Mouse (Mus musculus) liver, adult 2 months (tissue): ENCODE data around the gene Edn1. TPM values are rescaled to one million over a fixed set of nuclear protein-coding genes. Genes with fewer than 3 reads are reported as not detected.
A peak's percentile ranks its signal among the peaks of the same experiment; 100 is the strongest.

ENCODE experiments used
- DNase-seq: peaks from one replicate; pipeline ENCODE4 v3.0.0-alpha.2; 2011; ENCODE audit warnings: low read depth, low spot score; ENCODE audit errors: extremely low read depth
- H3K27ac ChIP-seq: fragments of 200-500 bp; replicated peaks from 2 replicates; pipeline ENCODE4 v1.5.1; 2012; ENCODE audit warnings: low read depth, mild to moderate bottlenecking, control low read depth, inconsistent platforms, low read length; ENCODE audit not compliant: insufficient read depth
- H3K27me3 ChIP-seq: fragments of 200-500 bp; 2 replicates; pipeline ENCODE4 v1.6.1; 2012; ENCODE audit warnings: mild to moderate bottlenecking, moderate library complexity, low read length, inconsistent platforms; ENCODE audit not compliant: control insufficient read depth, insufficient read depth
- H3K36me3 ChIP-seq: fragments of 200-500 bp; 2 replicates; pipeline ENCODE4 v1.6.1; 2012; ENCODE audit warnings: low read length, inconsistent platforms; ENCODE audit not compliant: control insufficient read depth, insufficient read depth
- H3K4me1 ChIP-seq: fragments of 200-500 bp; 2 replicates; pipeline ENCODE4 v1.6.1; 2011; ENCODE audit warnings: low read length; ENCODE audit not compliant: control insufficient read depth, insufficient read depth
- H3K4me3 ChIP-seq: fragments of 200-500 bp; 2 replicates; pipeline ENCODE4 v1.5.1; 2011; ENCODE audit warnings: low read depth, mild to moderate bottlenecking, control low read depth, low read length, moderate library complexity; ENCODE audit not compliant: insufficient read depth
- H3K79me2 ChIP-seq: fragments of 200-500 bp; 2 replicates; pipeline ENCODE4 v1.6.1; 2012; ENCODE audit warnings: inconsistent platforms, mild to moderate bottlenecking, low read length, moderate library complexity; ENCODE audit not compliant: control insufficient read depth, insufficient read depth
- H3K9ac ChIP-seq: fragments of 200-500 bp; 2 replicates; pipeline ENCODE4 v1.6.1; 2012; ENCODE audit warnings: low read depth, mild to moderate bottlenecking, control low read depth, inconsistent platforms, low read length
- CTCF ChIP-seq: fragments of 200-500 bp; IDR thresholded peaks from 2 replicates; pipeline ENCODE4 v1.5.1; 2011; ENCODE audit warnings: low read depth, low read length, control low read depth
- POLR2A ChIP-seq: fragments of 200-500 bp; IDR thresholded peaks from 2 replicates; pipeline ENCODE4 v1.6.1; 2011; ENCODE audit warnings: low read length, control low read depth; ENCODE audit not compliant: insufficient read depth; ENCODE audit errors: extremely low read depth
- WGBS: fragments of 180-500 bp; shearing (Covaris S2); methylation state at CpG from one replicate; pipeline ENCODE4 v1.1.7; 2018; 5-methylcytosine and 5-hydroxymethylcytosine counted together
- polyA plus RNA-seq: library from polyadenylated mRNA; depleted of rRNA; stranded (reverse); fragments of >200 nt; gene quantifications from 2 replicates; pipeline ENCODE4 v1.2.3, GENCODE M21; 2012
- total RNA-seq: library from RNA; depleted of rRNA; stranded (reverse); fragments of >200 nt; gene quantifications from 2 replicates; pipeline ENCODE4 v1.2.3, GENCODE M21; 2014

The Edn1 gene
- total and polyA plus RNA-seq, 2 experiments: 0.18 to 0.32 TPM

- no peak overlapping the region for H3K4me3 ChIP-seq
- no peak for TF ChIP-seq CTCF
- no peak for TF ChIP-seq POLR2A
- no peak overlapping the region for H3K9ac ChIP-seq
- peaks cover 5% of the 10 kb centered on the region for H3K4me1 ChIP-seq
- no peaks in the 10 kb centered on the region for H3K79me2 ChIP-seq
- no peaks in the 10 kb centered on the region for H3K27me3 ChIP-seq
- no peak for DNase-seq
- no peaks in the 10 kb centered on the region for H3K36me3 ChIP-seq
- no peak overlapping the region; the same call in 1 of the 2 replicates for H3K27ac ChIP-seq
Measured at GRCm38 (mm10) chr13:42298766-42299165, 2.5 kb upstream of the Edn1 start.

GRCm38 (mm10) chr13:42300567-42300966 lies 709 bp upstream of the Edn1 start:
- 12% methylated on average over 11 of the region's 11 CpGs for WGBS
- TF ChIP-seq POLR2A: no peak
- TF ChIP-seq CTCF: peak; percentile 80
- H3K4me1 ChIP-seq: peaks cover 5% of the 10 kb centered on the region
- H3K4me3 ChIP-seq: no peak overlapping the region
- no peaks in the 10 kb centered on the region for H3K79me2 ChIP-seq
- H3K36me3 ChIP-seq: no peaks in the 10 kb centered on the region
- H3K9ac ChIP-seq: no peak overlapping the region
- no peak overlapping the region for H3K27ac ChIP-seq
- DNase-seq: peak; percentile 53
- H3K27me3 ChIP-seq: no peaks in the 10 kb centered on the region

GRCm38 (mm10) chr13:42301961-42302861 lies 935 bp downstream of the Edn1 start:
- Histone ChIP-seq H3K79me2 (no peaks in the 10 kb centered on the region), H3K27ac (no peak overlapping the region), H3K4me3 (peak overlapping the region; percentile 27; the same call in 1 of the 2 replicates), H3K27me3 (no peaks in the 10 kb centered on the region), H3K9ac (no peak overlapping the region), H3K36me3 (no peaks in the 10 kb centered on the region), H3K4me1 (peaks cover 5% of the 10 kb centered on the region)
- DNase-seq: peak; percentile 18
- 18% methylated on average over 27 of the region's 27 CpGs for WGBS
- TF ChIP-seq CTCF (peak; percentile 50), POLR2A (no peak)

GRCm38 (mm10) chr13:42303180-42303929 lies 2.1 kb downstream of the Edn1 start:
- Histone ChIP-seq H3K4me3 (no peak overlapping the region; the same call in 1 of the 2 replicates), H3K79me2 (no peaks in the 10 kb centered on the region), H3K27me3 (no peaks in the 10 kb centered on the region), H3K9ac (no peak overlapping the region), H3K36me3 (no peaks in the 10 kb centered on the region), H3K4me1 (peaks cover 3% of the 10 kb centered on the region), H3K27ac (no peak overlapping the region)
- peak; percentile 19 for DNase-seq
- TF ChIP-seq POLR2A (no peak), CTCF (no peak)
- WGBS: 35% methylated on average over 11 of the region's 11 CpGs

- WGBS: 61% methylated on average over 8 of the region's 8 CpGs
- TF ChIP-seq POLR2A: no peak
- no peak for TF ChIP-seq CTCF
- no peak overlapping the region for H3K27ac ChIP-seq
- H3K36me3 ChIP-seq: no peaks in the 10 kb centered on the region
- no peaks in the 10 kb centered on the region for H3K27me3 ChIP-seq
- no peak overlapping the region for H3K4me3 ChIP-seq
- H3K9ac ChIP-seq: no peak overlapping the region
- no peaks in the 10 kb centered on the region for H3K4me1 ChIP-seq
- H3K79me2 ChIP-seq: no peaks in the 10 kb centered on the region
- no peak for DNase-seq
Measured at GRCm38 (mm10) chr13:42304139-42304538, 2.9 kb downstream of the Edn1 start.
